Mouse (Mus musculus): ENCODE results near the gene Fut2. TPM values are rescaled to one million over a fixed set of nuclear protein-coding genes. Genes with fewer than 3 reads are reported as not detected.
A peak's percentile ranks its signal among the peaks of the same experiment; 100 is the strongest.

The Fut2 gene
- polyA plus RNA-seq, 1 experiment from 2014 or later = 0.47 TPM

GRCm38 (mm10) chr7:45641391-45642040 is 24.7 kb downstream of the Fut2 start:
- peaks cover 5% of the 10 kb centered on the region for H3K36me3 ChIP-seq
- H3K4me2 ChIP-seq (replicated peaks) = peak overlapping the region; percentile 80
- 51% methylated on average over 12 of the region's 17 CpGs for WGBS
- H3K9me3 ChIP-seq = 0 out of 2 replicates have a peak, but pooled peaks cover 6% of the 10 kb centered on the region
- peak overlapping the region; percentile 55 for H3K4me3 ChIP-seq
- H3K27me3 ChIP-seq = no peaks in the 10 kb centered on the region
- peaks cover 43% of the 10 kb centered on the region for H3K4me1 ChIP-seq
- peak overlapping the region; percentile 39 for H3K9ac ChIP-seq
- peak overlapping the region; percentile 94 for H3K27ac ChIP-seq
- no peak for ATAC-seq (ENCODE audit: low FRiP score, low read depth)

GRCm38 (mm10) chr7:45640191-45640957 is 25.8 kb downstream of the Fut2 start:
- WGBS = 75% methylated on average over 19 of the region's 19 CpGs
- 0 out of 2 replicates have a peak overlapping the region, but pooled peaks have one; percentile 55 for H3K4me3 ChIP-seq
- H3K9ac ChIP-seq = peak overlapping the region; percentile 3
- H3K36me3 ChIP-seq = peaks cover 17% of the 10 kb centered on the region
- peak overlapping the region; percentile 80 for H3K4me2 ChIP-seq (replicated peaks)
- peak overlapping the region; percentile 58; the same call in 1 of the 2 replicates for H3K27ac ChIP-seq
- peaks cover 43% of the 10 kb centered on the region for H3K4me1 ChIP-seq
- ATAC-seq (ENCODE audit: low FRiP score, low read depth) = no peak
- H3K9me3 ChIP-seq = 0 out of 2 replicates have a peak, but pooled peaks cover 12% of the 10 kb centered on the region
- H3K27me3 ChIP-seq = no peaks in the 10 kb centered on the region

- no peak for ATAC-seq (ENCODE audit: low FRiP score, low read depth)
- Histone ChIP-seq H3K9ac (peak within 1 kb of the TSS; percentile 3), H3K9me3 (0 out of 2 replicates have a peak, but pooled peaks cover 12% of the 10 kb centered on the region), H3K4me3 (peak within 1 kb of the TSS; percentile 55; the same call in 1 of the 2 replicates), H3K27me3 (no peaks in the 10 kb centered on the region), H3K27ac (peak within 1 kb of the TSS; percentile 58; the same call in 1 of the 2 replicates), H3K36me3 (peaks cover 17% of the 10 kb centered on the region), H3K4me1 (peaks cover 41% of the 10 kb centered on the region), H3K4me2 (replicated peaks) (peak within 1 kb of the TSS; percentile 80)
- WGBS = 24% methylated on average over 19 of the region's 19 CpGs
Observed at GRCm38 (mm10) chr7:45639561-45640027, 26.6 kb downstream of the Fut2 start, which contains the start of gene Mamstr. Mamstr (plus strand) TSS chr7:45639977.

GRCm38 (mm10) chr7:45638623-45639401 is 27.4 kb downstream of the Fut2 start:
- Histone ChIP-seq H3K27ac (no peak overlapping the region), H3K4me1 (peaks cover 34% of the 10 kb centered on the region), H3K27me3 (no peaks in the 10 kb centered on the region), H3K9me3 (0 out of 2 replicates have a peak, but pooled peaks cover 12% of the 10 kb centered on the region), H3K9ac (peak overlapping the region; percentile 52), H3K4me2 (replicated peaks) (peak overlapping the region; percentile 62), H3K4me3 (peak overlapping the region; percentile 35), H3K36me3 (peaks cover 17% of the 10 kb centered on the region)
- WGBS = 17% methylated on average over 29 of the region's 29 CpGs
- peak; percentile 81 for ATAC-seq (ENCODE audit: low FRiP score, low read depth)

GRCm38 (mm10) chr7:45637710-45638109 is 28.5 kb downstream of the Fut2 start:
- Histone ChIP-seq H3K9me3 (0 out of 2 replicates have a peak, but pooled peaks cover 12% of the 10 kb centered on the region), H3K4me3 (no peak overlapping the region), H3K9ac (no peak overlapping the region), H3K36me3 (peaks cover 17% of the 10 kb centered on the region), H3K4me1 (peaks cover 32% of the 10 kb centered on the region), H3K27me3 (peaks cover 7% of the 10 kb centered on the region), H3K27ac (no peak overlapping the region), H3K4me2 (replicated peaks) (peak overlapping the region; percentile 62; the same call in 1 of the 2 replicates)
- 93% methylated on average over 6 of the region's 6 CpGs for WGBS
- ATAC-seq (ENCODE audit: low FRiP score, low read depth) = no peak

- ATAC-seq (ENCODE audit: low FRiP score, low read depth) = no peak
- Histone ChIP-seq H3K27me3 (peaks cover 15% of the 10 kb centered on the region), H3K27ac (0 out of 2 replicates have a peak overlapping the region, but pooled peaks have one; percentile 28), H3K9ac (no peak overlapping the region), H3K4me3 (no peak overlapping the region), H3K9me3 (0 out of 2 replicates have a peak, but pooled peaks cover 12% of the 10 kb centered on the region), H3K4me1 (peaks cover 22% of the 10 kb centered on the region), H3K4me2 (replicated peaks) (no peak overlapping the region), H3K36me3 (peaks cover 17% of the 10 kb centered on the region)
- 76% methylated on average over 15 of the region's 15 CpGs for WGBS
Observed at GRCm38 (mm10) chr7:45635711-45636688, 30.2 kb downstream of the Fut2 start.

GRCm38 (mm10) chr7:45634946-45635681 is 31.1 kb downstream of the Fut2 start:
- H3K36me3 ChIP-seq = peaks cover 17% of the 10 kb centered on the region
- ATAC-seq (ENCODE audit: low FRiP score, low read depth) = no peak
- H3K4me1 ChIP-seq = peaks cover 18% of the 10 kb centered on the region
- H3K4me2 ChIP-seq (replicated peaks) = no peak overlapping the region
- no peak overlapping the region for H3K27ac ChIP-seq
- H3K9me3 ChIP-seq = 0 out of 2 replicates have a peak, but pooled peaks cover 12% of the 10 kb centered on the region
- no peak overlapping the region for H3K9ac ChIP-seq
- no peak overlapping the region for H3K4me3 ChIP-seq
- 83% methylated on average over 11 of the region's 11 CpGs for WGBS
- peaks cover 17% of the 10 kb centered on the region for H3K27me3 ChIP-seq

- Histone ChIP-seq H3K36me3 (peaks cover 17% of the 10 kb centered on the region), H3K4me2 (replicated peaks) (peak overlapping the region; percentile 62), H3K4me3 (peak overlapping the region; percentile 34), H3K9me3 (0 out of 2 replicates have a peak, but pooled peaks cover 12% of the 10 kb centered on the region), H3K27me3 (peaks cover 35% of the 10 kb centered on the region), H3K9ac (peak overlapping the region; percentile 66), H3K4me1 (peaks cover 14% of the 10 kb centered on the region; the same call in 1 of the 2 replicates), H3K27ac (no peak overlapping the region; the same call in 1 of the 2 replicates)
- 13% methylated on average over 35 of the region's 35 CpGs for WGBS
- ATAC-seq (ENCODE audit: low FRiP score, low read depth) = no peak
Observed at GRCm38 (mm10) chr7:45632499-45632898, 33.7 kb downstream of the Fut2 start.

- H3K9me3 ChIP-seq = no peaks in the 10 kb centered on the region
- no peak overlapping the region for H3K4me2 ChIP-seq (replicated peaks)
- no peak overlapping the region for H3K4me3 ChIP-seq
- H3K27ac ChIP-seq = no peak overlapping the region
- ATAC-seq (ENCODE audit: low FRiP score, low read depth) = no peak
- no peak overlapping the region for H3K9ac ChIP-seq
- H3K4me1 ChIP-seq = peaks cover 14% of the 10 kb centered on the region; the same call in 1 of the 2 replicates
- peaks cover 43% of the 10 kb centered on the region for H3K27me3 ChIP-seq
- 75% methylated on average over 23 of the region's 23 CpGs for WGBS
- no peaks in the 10 kb centered on the region for H3K36me3 ChIP-seq
Observed at GRCm38 (mm10) chr7:45630064-45630907, 35.9 kb downstream of the Fut2 start.
